Mouse (Mus musculus): ENCODE measurements around the gene Olfm2. TPM values are rescaled to one million over a fixed set of nuclear protein-coding genes. Genes with fewer than 3 reads are reported as not detected.
A peak's percentile ranks its signal among the peaks of the same experiment; 100 is the strongest.

Olfm2 gene
- total RNA-seq, 2 experiments from 2014 or later: 0.27 TPM; not detected in 1

DNA sequence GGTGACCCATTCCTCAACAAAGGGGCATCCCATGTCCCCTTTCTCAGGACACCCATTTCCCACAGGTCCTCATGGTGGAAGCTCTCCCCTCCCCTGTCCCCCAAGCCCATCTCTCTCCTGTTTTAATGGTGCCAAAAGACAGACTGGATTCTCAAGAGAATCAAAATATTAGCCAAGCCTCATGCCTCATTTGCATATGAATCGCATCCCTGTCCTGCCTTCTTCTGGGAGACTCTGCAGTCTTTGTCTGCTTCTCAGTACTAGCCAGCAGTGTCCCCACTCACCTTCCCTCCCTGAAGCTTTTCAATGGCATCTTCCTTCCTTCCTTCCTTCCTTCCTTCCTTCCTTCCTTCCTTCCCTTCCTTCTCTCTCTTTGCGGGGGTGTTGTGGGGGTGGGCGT is 1.5 kb upstream of the Olfm2 start:
- no peak for ATAC-seq (replicated peaks; ENCODE audit: poor library complexity)

GRCm38 (mm10) chr9:20745129-20745966 is 801 bp downstream of the Olfm2 start:
- ATAC-seq (replicated peaks; ENCODE audit: poor library complexity): no peak

DNA sequence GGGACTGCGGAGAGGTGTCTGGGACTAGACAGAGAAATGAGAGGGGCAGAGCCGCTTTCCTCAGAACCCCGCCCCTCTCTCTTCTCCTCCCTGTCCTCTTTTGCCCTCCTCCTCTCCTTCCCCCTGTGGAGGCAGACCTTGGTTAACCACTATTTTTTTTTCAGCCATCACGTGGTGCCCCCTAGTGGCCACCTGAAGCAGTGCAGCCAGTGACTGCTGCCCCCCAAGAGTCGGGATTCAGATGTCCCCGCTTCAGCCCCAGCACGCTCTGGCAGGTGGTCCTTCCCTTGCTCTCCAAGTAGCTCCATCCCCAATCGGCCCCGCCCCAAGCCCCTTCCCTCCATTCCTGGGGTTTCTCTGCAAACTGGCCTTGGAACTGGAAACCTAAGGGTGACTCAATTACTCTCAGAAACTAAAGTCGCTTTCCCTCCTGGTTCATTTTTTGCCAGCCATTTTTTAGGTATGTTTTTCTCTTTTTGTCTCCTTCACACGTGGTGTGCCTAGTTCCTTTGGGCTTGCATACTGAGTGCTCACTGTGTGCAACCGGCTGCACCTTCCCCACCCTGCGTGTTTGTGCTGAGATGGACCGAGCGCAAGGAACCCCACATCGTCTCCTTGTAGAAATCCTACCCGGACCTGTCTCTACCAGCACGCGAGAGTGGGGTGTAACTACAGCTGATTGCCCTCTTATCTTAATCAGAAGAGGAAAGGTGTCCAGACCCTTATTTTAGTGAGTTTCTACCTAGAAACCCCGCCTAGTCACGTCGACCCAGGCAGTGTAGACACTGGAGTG is 2.0 kb downstream of the Olfm2 start:
- peak; percentile 49; the same call in 1 of the 2 replicates for ATAC-seq (replicated peaks; ENCODE audit: poor library complexity)

DNA sequence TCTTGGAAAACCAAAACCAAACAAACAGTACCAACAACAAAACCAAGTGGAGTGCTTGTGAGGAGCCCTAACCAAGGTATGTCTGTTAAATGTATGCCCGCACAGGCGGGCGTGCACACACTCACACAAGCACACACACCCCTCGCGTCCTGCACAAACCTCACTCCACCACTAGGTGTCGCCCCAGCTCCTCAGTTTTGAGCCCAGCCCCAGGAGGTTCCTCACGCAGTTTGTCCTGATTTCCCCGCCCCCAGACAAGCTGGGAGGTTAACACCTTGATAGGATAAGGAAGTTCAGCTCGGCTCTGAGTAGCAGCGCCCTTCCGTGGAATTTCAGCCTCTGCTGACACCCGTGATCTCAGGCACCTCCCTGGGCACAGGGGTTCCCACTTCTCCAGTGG is 5.7 kb downstream of the Olfm2 start:
- peak; percentile 90 for ATAC-seq (replicated peaks; ENCODE audit: poor library complexity)

- ATAC-seq (replicated peaks; ENCODE audit: poor library complexity): peak; percentile 69
Observed at GRCm38 (mm10) chr9:20738251-20738999, 7.7 kb downstream of the Olfm2 start.

- ATAC-seq (replicated peaks; ENCODE audit: poor library complexity): no peak
Observed at GRCm38 (mm10) chr9:20737227-20737626, 8.9 kb downstream of the Olfm2 start.

- ATAC-seq (replicated peaks; ENCODE audit: poor library complexity): no peak
Observed at GRCm38 (mm10) chr9:20734692-20735091, 11.5 kb downstream of the Olfm2 start.

- no peak for ATAC-seq (replicated peaks; ENCODE audit: poor library complexity)
Observed at GRCm38 (mm10) chr9:20731797-20732196, 14.4 kb downstream of the Olfm2 start.

GRCm38 (mm10) chr9:20729451-20729850 is 16.7 kb downstream of the Olfm2 start:
- ATAC-seq (replicated peaks; ENCODE audit: poor library complexity): no peak

GRCm38 (mm10) chr9:20727601-20728113 is 18.5 kb downstream of the Olfm2 start:
- peak; percentile 77 for ATAC-seq (replicated peaks; ENCODE audit: poor library complexity)

- no peak for ATAC-seq (replicated peaks; ENCODE audit: poor library complexity)
Observed at GRCm38 (mm10) chr9:20726859-20727600, 19.1 kb downstream of the Olfm2 start.

- no peak; the same call in 1 of the 2 replicates for ATAC-seq (replicated peaks; ENCODE audit: poor library complexity)
Observed at GRCm38 (mm10) chr9:20726134-20726858, 19.9 kb downstream of the Olfm2 start.

DNA sequence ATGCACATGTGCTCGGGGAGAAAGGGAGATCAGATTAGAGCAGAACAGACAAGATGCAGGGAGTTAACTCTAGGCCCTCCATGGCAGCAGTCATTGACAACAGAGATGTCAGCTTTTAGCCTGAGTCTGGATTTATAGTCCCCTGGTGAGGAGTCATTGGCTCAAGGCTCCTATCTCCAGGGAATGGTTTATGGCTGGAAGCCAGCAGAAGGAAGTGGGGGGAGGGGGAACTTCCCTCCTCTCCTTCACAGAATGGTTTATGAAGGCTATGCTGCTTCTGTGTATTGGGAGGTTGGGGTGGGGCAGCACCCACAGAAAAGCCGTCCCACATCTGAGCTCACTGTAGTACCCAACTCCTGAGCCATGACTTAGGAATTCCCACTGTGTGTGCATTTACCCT is 24.6 kb downstream of the Olfm2 start:
- no peak for ATAC-seq (replicated peaks; ENCODE audit: poor library complexity)

- ATAC-seq (replicated peaks; ENCODE audit: poor library complexity): peak; percentile 50; the same call in 1 of the 2 replicates
Observed at GRCm38 (mm10) chr9:20715332-20715731, 30.8 kb downstream of the Olfm2 start.

DNA sequence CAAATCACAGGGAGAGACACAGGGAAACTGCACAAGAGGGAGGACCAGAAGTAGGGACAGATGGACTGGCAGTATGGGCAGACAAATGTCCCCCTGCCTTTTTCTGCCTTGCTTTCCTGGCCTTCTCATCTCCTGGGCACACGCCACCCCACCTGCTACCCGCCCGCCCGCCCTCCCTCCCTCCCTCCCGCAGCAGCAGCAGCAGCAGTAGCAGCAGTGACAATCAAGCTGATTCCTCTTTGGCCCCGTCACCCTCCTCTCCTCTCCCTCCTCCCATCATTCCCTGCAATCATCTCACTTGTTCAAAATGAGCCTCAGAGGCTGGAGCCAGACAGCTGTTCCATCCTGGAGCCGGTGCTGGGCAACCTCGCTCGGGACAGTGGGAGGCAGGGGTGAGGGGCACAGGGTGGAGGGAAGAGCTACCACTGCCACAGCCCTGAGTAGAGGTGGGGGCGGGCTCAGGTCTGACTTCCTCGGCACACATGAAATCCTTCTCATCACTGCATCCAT is 32.6 kb downstream of the Olfm2 start:
- ATAC-seq (replicated peaks; ENCODE audit: poor library complexity): no peak

GRCm38 (mm10) chr9:20712934-20713477 is 33.1 kb downstream of the Olfm2 start:
- ATAC-seq (replicated peaks; ENCODE audit: poor library complexity): no peak

DNA sequence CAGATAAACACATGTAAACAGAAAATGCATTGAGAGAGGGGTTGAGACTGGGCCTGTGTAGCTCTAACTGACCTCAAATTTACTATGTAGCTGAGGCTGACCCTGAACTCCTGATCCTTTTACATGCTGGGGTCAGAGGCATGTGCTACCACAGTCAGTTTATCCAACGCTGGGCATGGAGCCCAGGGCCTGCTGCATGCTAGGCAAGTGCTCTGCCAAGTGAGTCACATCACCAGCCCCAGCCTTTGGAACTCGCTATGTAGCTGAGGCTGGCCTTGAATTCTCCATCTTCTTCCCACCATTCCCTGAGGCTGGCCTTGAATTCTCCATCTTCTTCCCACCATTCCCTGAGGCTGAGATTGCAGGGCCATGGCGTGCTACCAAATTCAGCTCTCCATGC is 35.7 kb downstream of the Olfm2 start:
- ATAC-seq (replicated peaks; ENCODE audit: poor library complexity): no peak

DNA sequence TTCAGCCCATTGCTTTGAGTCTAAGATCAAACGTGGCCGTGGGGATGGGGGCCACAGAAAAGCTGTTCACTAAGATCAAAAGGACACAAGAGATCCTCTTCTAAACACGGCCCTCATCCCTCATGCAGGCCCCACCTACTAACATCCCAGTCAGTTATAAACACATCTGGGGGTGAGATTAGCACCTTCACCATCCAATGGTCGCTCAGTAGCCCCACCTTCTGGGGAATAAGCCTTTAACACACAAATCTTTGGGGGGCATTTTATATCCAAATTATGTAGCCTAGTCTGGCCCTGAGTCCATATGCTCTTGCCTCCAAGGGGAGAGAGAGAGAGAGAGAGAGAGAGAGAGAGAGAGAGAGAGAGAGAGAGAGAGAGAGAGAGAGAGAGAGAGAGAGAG is 40.2 kb downstream of the Olfm2 start:
- ATAC-seq (replicated peaks; ENCODE audit: poor library complexity): peak; percentile 39; the same call in 1 of the 2 replicates

GRCm38 (mm10) chr9:20705420-20705819 is 40.7 kb downstream of the Olfm2 start:
- no peak for ATAC-seq (replicated peaks; ENCODE audit: poor library complexity)

Measured in megakaryocyte progenitor cell, adult 5-6 weeks (primary cell).